Mouse (Mus musculus) Muller cell, postnatal 12 days (primary cell): Measurements from ENCODE around the gene 4931422A03Rik.

Experiments used
- DNase-seq: peaks from one replicate; pipeline ENCODE4 v3.0.0-alpha.2; 2015; ENCODE audit errors: inconsistent ontology term

4931422A03Rik gene

DNA sequence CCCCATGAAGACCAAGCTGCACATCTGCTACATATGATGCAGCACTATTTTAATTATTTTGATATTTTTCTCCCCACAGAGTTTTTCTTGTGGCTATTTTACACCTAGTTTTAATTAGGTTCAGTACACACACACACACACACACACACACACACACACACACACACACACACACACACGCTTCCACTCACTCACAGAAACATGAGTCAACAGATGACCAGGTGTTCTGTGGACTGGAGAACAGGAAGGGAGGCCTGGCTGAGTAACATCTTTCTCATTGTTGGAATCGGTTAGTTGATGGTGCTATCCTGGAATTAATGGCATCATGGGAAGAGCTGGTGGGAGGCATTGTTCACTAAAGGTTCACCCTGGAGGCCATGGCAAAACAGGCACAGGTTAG is 90.5 kb downstream of the 4931422A03Rik start:
- DNase-seq, result no peak

DNA sequence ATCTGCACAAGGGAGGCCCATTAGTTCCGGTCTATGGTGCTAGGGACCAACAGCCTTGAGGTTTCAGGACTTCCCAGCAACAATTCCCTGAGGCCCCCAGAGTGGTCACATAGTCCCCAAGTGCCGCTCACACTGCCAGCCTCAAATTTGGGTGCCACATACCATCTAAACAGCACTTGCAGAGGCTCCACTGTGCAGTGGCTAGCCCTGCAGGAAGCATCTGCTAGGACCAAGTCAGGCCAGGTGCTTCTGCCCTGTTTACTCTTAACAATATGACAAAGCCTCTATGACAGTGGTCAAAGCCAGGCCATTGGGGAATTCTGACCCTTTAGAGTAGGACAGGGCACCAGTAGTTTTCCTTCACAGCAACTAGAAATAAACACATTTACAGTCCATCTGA is 91.5 kb downstream of the 4931422A03Rik start:
- DNase-seq, result no peak

DNA sequence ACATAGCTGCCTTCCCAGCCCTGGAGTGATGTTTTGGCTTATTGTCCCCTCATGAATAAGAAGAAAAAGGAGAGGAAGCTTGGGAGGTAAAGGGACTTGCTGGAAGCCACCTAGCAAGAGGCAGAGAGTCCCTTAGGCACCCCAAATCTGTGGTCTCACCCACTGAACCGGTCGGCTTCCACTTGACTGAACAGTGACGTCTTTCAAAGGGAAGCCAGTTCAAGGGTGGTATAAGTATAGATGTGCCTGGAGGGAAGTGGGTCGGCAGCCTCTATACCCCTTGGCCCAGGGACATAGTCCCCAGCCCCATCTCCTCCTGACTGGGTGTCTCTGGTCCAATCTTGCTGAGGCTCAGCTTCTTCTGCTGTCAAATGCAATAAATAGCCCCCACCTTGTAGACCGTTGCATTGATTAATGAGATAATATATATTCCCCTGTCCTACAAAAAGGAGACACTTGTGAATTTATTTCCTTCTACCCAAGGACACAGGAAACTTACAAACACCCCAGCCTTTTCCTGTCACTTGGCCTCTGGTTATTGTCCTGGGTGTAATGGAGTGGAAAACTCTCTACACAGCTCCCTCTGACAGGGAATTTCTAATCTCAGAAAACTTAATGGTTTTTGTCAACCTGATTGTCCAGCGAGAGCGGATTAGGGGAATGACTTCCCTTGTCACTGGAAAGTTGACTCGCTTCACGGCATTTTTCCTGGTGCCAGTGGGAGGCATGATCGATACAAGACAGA is 92.3 kb downstream of the 4931422A03Rik start:
- DNase-seq, result no peak

DNA sequence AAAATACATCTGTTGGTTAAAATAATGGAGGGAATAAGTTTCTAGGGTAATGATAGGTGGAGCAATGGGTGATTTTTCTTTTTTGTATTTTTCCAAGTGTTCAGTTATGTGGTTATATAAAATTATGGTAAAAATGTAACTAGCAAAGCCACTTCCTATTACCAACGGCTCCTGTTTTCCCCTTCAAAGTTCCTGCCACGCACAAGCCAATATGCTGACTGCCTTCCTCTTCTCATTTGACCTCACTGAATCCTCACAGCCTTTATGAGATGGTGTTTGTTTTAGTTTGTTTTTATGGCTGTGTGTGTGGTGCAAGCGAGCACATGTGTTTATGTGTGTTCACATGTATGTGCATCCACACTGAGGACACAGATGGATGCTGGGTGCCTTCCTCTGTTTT is 93.5 kb downstream of the 4931422A03Rik start:
- no peak for DNase-seq

DNA sequence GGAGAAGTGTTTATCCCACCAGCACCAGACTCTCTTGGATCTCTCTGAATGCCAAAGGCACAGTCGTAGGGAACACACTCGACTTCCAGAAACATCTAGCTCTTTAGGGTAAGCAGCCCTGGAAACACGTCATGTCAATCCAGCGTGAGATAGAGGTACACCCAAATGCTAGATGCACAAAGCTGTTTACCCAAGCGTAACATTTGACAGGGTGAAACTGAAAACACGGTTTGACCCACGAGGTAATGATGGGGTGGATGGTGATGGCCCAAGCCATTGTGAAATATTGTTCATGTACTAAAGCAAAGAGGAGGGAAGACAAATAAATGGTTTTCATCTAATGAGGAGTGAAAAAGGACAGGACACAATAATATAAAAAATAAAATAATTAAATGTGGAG is 93.9 kb downstream of the 4931422A03Rik start:
- DNase-seq, result no peak

DNA sequence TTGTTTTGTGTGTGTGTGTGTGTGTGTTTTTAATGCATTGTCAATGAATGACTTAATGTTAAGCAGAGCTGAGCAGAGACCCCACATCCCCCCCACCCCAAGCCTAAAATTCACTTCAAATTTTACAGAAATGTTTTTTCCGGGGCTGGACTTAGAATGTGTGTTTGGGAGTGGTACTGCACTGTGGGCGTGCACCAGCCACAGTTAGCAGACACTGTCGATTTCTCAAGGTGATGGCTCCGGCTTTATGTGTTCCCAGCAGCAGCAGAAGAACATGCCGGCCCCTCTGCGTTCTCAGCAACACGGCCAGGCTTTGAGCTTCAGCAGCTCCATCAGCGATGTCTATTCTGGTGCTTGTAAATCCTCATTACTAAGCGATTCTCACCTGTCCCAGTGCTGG is 95.7 kb downstream of the 4931422A03Rik start:
- no peak for DNase-seq

DNA sequence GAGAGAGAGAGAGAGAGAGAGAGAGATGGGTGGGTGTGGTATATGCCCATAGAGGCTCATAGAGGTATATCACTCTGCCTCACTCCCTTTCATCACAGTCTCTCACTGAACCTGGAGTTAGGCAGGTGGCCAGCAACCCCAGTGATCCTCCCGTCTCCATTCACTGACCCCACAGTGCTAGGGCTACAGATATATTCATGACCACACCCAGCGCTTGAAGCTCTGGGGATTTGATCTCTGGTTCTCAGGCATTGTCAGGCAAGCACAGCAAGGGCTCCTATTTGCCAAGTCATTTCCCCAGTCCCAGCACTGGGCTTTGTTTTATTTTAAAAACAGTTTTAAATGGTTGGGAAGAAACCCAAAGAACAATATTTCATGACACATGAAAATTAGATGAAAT is 96.1 kb downstream of the 4931422A03Rik start:
- no peak for DNase-seq

DNA sequence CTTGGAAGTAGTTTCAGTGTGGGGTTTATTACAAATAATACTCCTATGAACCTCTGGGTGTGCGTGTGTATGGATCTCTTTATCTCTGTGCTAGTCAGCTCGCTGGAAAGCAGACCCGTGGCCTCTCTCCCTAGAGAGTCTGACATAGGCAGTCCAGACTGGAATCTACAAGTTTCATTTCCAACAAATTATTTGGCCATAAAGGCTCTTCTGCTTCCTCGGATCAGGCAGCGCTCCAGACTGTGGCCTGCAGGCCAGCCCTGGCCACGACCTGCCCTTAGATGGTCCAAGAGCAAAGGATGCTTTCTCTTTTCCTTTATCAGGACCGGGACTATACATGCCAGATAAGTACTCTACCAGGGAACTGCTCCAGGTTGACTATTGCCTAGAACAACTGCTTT is 96.7 kb downstream of the 4931422A03Rik start:
- no peak for DNase-seq

DNA sequence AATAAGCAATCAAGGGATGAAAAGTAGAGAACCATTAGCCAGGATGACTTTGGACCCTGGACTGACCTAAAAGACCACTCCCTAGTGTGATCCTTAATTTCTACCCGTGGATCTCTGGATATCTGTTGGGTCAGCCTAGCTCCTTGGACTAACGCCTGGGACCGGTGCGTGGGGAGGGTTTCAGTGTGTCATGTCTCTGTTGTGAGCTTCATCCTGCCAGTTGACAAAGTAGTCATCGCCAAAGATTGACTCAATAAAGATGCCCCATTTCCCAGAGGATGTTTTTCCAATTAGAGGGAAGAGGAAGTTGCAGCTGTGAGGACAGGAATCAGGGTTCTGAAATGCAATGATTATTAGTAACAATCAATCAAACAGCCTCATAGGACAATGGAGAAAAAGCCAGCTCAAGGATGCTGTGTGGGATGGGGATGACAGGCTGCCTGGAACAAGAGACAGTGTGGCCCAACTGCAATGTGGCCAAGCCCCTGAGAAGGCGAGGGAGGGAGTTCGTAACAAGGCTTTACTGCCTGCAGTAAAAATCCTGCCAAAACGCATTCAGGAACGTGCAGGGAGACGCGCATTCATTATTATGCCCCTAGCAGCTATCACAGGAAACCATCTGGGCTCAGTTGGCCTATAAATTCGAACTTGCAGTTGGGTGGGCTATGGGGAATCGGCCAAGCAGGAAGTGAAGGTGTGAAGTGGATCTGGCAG is 97.7 kb downstream of the 4931422A03Rik start:
- DNase-seq, result peak; percentile 45

DNA sequence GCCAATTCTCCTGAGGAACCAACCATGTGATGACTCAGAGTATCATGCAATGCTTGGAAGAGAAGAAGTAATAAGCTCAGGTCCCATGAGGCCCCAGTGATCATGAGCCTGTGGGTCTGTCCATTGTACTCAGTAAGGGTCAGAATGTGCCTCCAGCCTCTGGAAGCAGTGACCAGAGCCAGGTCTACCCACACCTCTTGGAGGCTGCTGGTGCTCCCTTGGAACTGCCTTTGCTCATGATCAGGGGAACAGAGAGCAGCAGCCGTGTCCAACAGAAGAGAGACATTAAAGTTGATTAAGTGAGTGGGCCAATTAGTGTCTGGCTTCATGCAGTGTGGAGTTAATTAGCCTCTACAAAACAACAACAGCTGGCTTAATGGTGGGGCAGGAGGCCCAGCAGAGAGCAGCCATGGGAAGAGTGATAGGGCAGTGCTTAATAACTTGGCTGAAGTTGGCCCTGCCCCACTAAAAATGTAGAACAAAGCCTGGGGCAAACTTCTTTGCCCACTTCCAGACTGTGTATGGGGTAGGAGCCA is 100.5 kb downstream of the 4931422A03Rik start:
- DNase-seq, result peak; percentile 35

DNA sequence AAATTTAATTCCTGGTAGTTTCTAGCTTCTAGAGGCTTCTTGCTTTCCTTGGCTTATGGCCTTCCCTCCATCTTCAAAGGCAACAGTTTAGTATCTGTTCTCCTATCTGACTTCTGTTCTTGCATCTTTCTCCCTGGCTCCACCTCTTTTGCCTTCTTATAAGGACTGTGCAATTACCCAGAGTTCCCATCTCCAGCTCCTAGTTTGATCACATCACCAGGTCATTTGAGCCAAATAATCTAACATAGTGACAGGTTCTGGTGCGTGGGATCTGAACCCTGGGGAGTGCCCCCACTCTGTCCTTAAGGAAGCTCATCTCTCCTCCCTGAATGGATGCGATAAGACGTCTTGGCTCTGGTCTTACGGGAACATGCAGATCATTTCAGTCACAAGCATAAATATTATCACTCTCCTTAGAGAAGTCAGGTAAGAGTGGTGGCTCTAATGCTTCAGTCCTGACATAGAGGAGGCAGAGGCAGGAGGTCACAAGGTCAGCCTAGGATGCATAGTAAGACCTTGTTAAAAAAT is 101.5 kb downstream of the 4931422A03Rik start:
- no peak for DNase-seq

DNA sequence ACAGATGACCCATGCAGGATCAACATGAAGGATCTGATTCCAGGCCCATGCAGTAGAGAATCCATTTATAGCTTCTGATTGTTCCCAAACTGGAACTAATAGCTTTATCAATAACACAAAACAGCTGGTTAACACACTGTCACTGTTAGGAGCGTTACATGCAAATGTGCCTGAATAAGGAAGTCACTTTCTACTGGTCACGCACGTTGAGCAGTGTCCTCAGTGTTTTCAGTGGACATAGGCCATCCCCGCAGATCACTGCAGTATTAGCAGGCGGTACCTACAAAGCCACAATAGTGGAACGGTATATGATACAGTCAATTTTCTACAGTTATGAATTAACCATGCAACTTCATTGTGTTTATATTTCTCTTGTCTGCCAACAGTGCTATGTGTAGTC is 108.7 kb downstream of the 4931422A03Rik start:
- DNase-seq, result no peak

DNA sequence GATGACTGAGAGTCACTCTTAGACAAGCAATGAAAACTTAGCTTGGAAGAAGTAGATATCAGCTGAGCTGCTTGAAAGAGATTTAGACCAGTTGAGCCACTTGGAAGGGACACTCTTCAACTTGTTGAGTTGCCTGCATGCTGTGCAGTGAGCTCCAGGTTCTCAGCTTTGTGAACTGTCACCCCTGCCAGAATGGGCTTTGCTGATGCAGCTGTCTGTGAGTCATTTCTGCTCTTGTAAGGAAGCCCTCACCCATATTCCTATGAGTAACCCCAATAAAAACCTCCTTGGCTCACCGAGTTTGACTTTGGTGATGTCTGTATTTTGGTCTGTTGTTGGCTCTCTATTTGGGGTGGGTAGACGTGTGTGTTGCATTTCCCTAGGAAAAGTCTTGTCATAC is 109.8 kb downstream of the 4931422A03Rik start:
- DNase-seq, result no peak

DNA sequence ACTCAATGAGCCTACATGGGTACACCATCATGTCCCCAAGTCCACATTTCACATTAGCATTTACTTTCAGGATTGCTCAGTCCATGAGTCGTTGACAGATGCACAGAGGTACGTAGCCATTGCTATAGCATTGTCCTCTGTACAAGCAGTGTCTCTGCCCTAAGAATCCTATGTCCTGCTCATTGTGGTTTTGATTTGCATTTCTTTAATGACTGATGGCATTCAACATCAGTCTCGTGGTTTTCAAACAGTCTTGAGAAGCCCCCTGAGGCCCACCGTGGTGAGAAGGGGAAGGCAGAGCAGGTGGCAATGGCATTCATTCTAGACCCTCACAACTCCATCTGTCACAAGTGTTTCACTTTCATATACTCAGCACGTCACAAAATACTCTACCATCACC is 110.8 kb downstream of the 4931422A03Rik start:
- DNase-seq, result no peak
